Mouse (Mus musculus) Patski (cell line): ENCODE measurements around the gene Fuk. TPM values are rescaled to one million over a fixed set of nuclear protein-coding genes. Genes with fewer than 3 reads are reported as not detected.
A peak's percentile ranks its signal among the peaks of the same experiment; 100 is the strongest.

Experiments
- ATAC-seq: fragments of 100-300 bp; one replicate; pipeline ENCODE4 v1.8.0; 2021
- CTCF ChIA-PET: fragments of 350-600 bp; sonication (Branson Sonifier 250); formaldehyde crosslinking; loops from one replicate; lab custom pipeline; 2022; ENCODE audit warnings: inconsistent platforms; lab: Charles Lee
- POLR2A ChIA-PET: fragments of 350-600 bp; sonication (Branson Sonifier 250); formaldehyde crosslinking; loops from one replicate; lab custom pipeline; 2022; ENCODE audit warnings: antibody characterized with exemption, inconsistent platforms; lab: Charles Lee
- DNase-seq: peaks from one replicate; pipeline ENCODE4 v3.0.0-alpha.2; 2011; ENCODE audit warnings: low read depth, low spot score
- H3K27me3 ChIP-seq: fragments of 371-371 bp; one replicate; pipeline ENCODE4 v1.5.1; 2021
- CTCF ChIP-seq: fragments of 100-300 bp; IDR thresholded peaks from one replicate; pipeline ENCODE4 v1.5.1; 2021
- in situ Hi-C: fragments of 300-500 bp; cut with MboI; formaldehyde crosslinking; loops from 3 replicates; pipeline ENCODE4 v1.11.1; 2018; ENCODE audit warnings: low pct_unique_long_range_greater_than_20kb, mixed read lengths
- polyA plus RNA-seq: library from polyadenylated mRNA; unstranded; gene quantifications from one replicate; pipeline ENCODE4 v1.2.3, GENCODE M21; 2021

Fuk gene
- polyA plus RNA-seq, 1 experiment from 2014 or later = 25.6 TPM

DNA sequence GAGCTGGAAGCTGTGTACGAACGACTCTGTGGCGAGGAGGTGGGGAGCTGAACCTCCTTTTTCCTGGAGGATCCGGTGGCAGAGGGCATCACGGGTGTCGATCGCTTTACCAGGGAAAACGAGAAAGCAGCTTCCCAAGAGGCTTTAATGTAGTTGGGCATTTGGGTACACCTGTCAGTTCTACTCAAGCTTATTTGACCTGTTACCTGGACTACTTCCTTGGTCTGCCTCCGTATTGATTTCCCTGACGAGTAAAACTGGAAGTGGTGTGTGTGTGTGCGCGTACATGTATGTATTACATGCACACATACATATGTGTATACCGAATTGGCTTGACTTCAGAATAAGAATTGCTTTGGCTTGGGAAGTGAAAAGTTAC is 55.1 kb downstream of the Fuk start:
- CTCF ChIA-PET = interaction anchor here (1.3 kb wide), 1 partner anchor 9 kb away, joined by 5 read pairs; no protein-coding TSS in a partner anchor
- DNase-seq (no peak), ATAC-seq (no peak)
- H3K27me3 ChIP-seq = no peaks in the 10 kb centered on the region
- in situ Hi-C loops = no loop called here
- no peak for TF ChIP-seq CTCF
- POLR2A ChIA-PET = interaction anchor here (1.0 to 1.7 kb wide), 5 partner anchors 37 to 98 kb away, joined by 3 to 5 read pairs (median 3); no protein-coding TSS in a partner anchor

DNA sequence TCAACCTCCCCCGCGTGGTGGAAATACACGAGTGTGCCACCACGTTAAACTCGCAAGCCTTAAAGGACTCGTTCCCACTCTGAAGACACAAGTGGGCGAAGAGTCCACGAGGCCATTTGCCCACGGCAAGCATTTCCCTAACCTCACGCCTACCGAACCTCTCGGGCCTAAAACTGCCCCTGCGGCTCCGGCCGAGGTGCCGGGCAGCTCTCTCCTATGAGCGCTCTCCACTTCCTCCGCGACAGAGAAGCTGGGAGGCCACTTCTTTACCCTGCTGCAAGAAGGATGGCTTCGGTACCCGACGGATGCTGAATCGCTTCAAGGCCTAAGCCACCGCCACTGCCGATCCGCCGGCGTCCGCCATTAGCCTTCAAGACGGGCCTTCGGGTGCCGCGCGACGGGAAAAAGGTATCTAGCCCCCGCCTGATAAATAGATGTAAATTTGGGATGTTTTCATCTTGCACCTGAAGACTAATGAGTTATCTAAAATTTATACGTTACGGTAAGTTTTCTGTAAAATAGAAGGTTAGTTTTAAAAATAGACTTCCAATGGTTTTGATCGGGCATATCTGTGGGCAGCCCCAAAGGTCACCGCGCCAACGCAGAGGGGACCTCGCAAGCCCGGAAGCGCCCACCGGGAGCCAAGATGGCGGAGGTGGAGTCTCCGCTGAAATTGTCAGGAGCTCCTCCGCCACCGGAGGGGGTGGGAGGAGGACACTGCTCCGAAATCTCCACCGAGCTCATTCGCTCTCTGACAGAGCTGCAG is 55.7 kb downstream of the Fuk start, which contains the start of the genes Cog4 and Sf3b3:
Cog4 (plus strand) TSS at position 196 of the 766 bp plus-strand sequence.
Sf3b3 (minus strand) TSS at position 383 of the 766 bp plus-strand sequence.
- in situ Hi-C loops = no loop called here
- no peak for TF ChIP-seq CTCF
- CTCF ChIA-PET = interaction anchor here (1.3 kb wide), 1 partner anchor 9 kb away, joined by 5 read pairs; no protein-coding TSS in a partner anchor
- H3K27me3 ChIP-seq = no peaks in the 10 kb centered on the region
- peak; percentile 64 for DNase-seq
- ATAC-seq = no peak
- POLR2A ChIA-PET = interaction anchor here (1.0 to 1.7 kb wide), 6 partner anchors 33 to 97 kb away, joined by 3 to 5 read pairs (median 3); no protein-coding TSS in a partner anchor

DNA sequence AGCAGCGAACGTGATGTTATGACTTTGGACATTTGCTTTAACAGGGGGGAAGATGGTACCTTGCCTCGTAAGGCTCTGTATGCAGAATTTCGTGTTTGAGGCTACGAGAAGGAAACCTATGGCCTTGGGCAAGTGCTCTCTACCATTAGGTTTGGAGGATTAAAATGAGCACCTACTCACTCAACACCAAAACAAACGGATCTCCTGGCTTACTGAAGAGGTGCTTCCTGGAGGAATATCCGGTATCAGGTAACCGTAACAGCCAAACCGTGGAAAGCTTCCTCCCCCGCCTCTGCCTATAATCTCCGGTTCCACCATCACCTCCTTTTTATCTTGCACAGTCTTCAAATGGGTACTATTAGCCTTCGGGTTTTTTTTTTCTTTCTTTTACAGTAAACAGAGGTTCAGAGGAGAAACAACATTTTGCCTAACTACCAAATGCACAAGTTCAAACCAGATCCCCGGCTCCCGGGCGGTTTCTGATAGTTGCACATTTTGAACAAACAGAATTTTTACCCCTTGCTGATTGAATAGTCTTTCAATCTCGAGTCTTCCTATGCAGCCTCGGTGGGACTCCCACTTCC is 56.4 kb downstream of the Fuk start:
- no peak for DNase-seq

DNA sequence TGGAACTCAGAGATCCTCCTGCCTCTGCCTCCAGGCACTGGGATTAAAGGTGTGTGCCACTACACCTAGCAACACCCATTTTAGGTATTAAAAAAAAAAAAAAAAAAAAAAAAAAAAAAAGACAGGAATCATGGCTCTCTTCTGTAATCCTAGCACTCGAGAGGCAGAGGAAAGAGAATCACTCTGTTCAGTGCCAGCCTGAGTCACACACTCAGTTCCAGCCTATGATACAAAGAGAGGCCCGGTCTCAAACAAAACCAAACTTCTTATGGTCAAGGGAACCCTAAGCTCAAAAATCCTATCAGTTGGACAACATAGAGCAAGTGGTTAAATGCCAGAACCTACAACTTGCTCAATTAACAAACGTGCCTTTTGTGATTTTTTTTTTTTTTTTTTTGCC is 57.3 kb downstream of the Fuk start:
- POLR2A ChIA-PET = interaction anchor here (0.6 to 2.0 kb wide), 3 partner anchors 51 to 884 kb away, joined by 3 to 6 read pairs (median 6); no protein-coding TSS in a partner anchor
- H3K27me3 ChIP-seq = no peaks in the 10 kb centered on the region
- TF ChIP-seq CTCF = no peak
- DNase-seq (no peak), ATAC-seq (no peak)
- CTCF ChIA-PET = interaction anchor here (0.7 to 3.3 kb wide), 6 partner anchors 9 to 216 kb away, joined by 3 to 18 read pairs (median 3); no protein-coding TSS in a partner anchor
- in situ Hi-C loops = loop anchor here (5.0 kb wide), 3 partner anchors 53 to 203 kb away; no protein-coding TSS in a partner anchor

More for the DNA sequence above, 56.4 kb downstream of the Fuk start:
- TF ChIP-seq CTCF = no peak
- in situ Hi-C loops = no loop called here
- ATAC-seq = no peak
- H3K27me3 ChIP-seq = no peaks in the 10 kb centered on the region
- ChIA-PET POLR2A (interaction anchor here (0.6 to 1.7 kb wide), 6 partner anchors 32 to 210 kb away, joined by 3 to 5 read pairs (median 3); partner anchors contain the start of gene Exosc6), CTCF (interaction anchor here (1.0 to 3.3 kb wide), 2 partner anchors 60 to 96 kb away, joined by 3 to 18 read pairs; no protein-coding TSS in a partner anchor)

DNA sequence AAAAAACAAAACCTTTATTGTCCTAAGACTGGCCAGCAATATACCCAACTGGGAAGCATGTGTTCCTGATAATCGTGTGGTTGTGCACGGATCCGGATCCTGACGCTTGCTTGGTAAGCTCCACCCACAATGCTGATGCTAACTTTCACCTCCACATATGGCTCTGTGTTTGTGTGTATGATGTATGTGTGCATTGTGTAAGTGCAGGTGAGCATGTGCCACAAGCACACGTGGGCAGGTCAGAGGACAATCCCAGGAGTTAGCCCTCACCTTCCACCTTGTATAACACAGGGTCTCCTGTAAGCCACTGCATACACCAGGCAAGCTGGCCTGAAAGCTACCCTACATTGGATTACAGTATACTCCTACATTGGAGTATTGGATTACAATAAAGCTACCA is 59.1 kb downstream of the Fuk start:
- no peaks in the 10 kb centered on the region for H3K27me3 ChIP-seq
- POLR2A ChIA-PET = interaction anchor here (0.8 to 2.3 kb wide), 4 partner anchors 35 to 93 kb away, joined by 3 to 6 read pairs (median 4); no protein-coding TSS in a partner anchor
- no peak for DNase-seq
- ATAC-seq = no peak
- in situ Hi-C loops = loop anchor here (5.0 kb wide), 3 partner anchors 51 to 201 kb away; no protein-coding TSS in a partner anchor
- CTCF ChIA-PET = interaction anchor here (1.5 to 3.3 kb wide), 2 partner anchors 50 to 93 kb away, joined by 3 to 18 read pairs; no protein-coding TSS in a partner anchor
- no peak for TF ChIP-seq CTCF

DNA sequence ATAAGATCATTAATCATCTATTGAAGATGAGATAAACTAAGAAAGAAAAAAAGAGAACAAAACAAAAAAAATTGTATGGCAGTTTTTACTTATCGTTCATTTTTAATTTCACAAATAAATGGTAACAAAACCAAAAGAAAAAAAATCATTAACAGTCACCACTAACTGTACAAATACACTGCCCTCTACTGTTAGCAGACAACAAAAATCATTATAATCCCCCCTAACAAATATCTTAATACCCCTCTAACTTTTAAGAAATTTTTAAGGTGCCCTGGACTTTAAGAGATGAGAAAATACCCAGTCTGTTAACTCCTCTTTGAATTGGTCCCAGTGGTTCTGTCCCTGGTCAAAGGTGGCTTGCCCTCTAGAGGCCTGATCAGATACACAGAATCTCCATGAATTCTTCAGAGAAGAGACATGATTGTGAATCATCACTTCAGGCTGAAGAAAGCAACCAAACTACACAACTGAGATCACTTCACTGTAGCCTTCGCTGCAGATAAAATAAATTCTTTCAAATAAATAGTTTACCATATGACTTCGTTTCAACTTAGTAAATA is 60.2 kb downstream of the Fuk start:
- ChIA-PET CTCF (no interaction called here), POLR2A (interaction anchor here (2.3 kb wide), 1 partner anchor 92 kb away, joined by 5 read pairs; no protein-coding TSS in a partner anchor)
- H3K27me3 ChIP-seq = no peaks in the 10 kb centered on the region
- ATAC-seq (peak; percentile 55), DNase-seq (no peak)
- in situ Hi-C loops = loop anchor here (5.0 kb wide), 3 partner anchors 50 to 200 kb away; no protein-coding TSS in a partner anchor
- peak; percentile 63 for TF ChIP-seq CTCF

Other genes starting within 250 kb of the Fuk start
- 17.4 TPM for gene Mtss1l, start 181.0 kb downstream of the Fuk start, polyA plus RNA-seq
- gene Il34, start 96.6 kb downstream of the Fuk start, polyA plus RNA-seq = 35.6 TPM
- 95.9 TPM for gene Cog4, start 55.9 kb downstream of the Fuk start, polyA plus RNA-seq
- 129 TPM for gene Sf3b3, start 55.7 kb downstream of the Fuk start, polyA plus RNA-seq
- gene St3gal2, start 17.4 kb upstream of the Fuk start, polyA plus RNA-seq = 88.1 TPM
- 62.6 TPM for gene Ddx19a, start 95.3 kb upstream of the Fuk start, polyA plus RNA-seq
- 8.3 TPM for gene Ddx19b, start 129.3 kb upstream of the Fuk start, polyA plus RNA-seq
- 170 TPM for gene Aars, start 130.7 kb upstream of the Fuk start, polyA plus RNA-seq
- gene Exosc6, start 153.9 kb upstream of the Fuk start, polyA plus RNA-seq = not detected
- gene Clec18a, start 189.9 kb upstream of the Fuk start, polyA plus RNA-seq = 8.3 TPM
- 26.1 TPM for gene Pdpr, start 192.1 kb upstream of the Fuk start, polyA plus RNA-seq